Mouse (Mus musculus) kidney, postnatal 14 days (tissue): ENCODE measurements around the gene Ntng2.

Source experiments
- DNase-seq: peaks from one replicate; pipeline ENCODE4 v3.0.0; 2022; ENCODE audit warnings: mixed read lengths

Ntng2 gene

GRCm38 (mm10) chr2:29186209-29186608, 66.6 kb downstream of the Ntng2 start:
- no peak for DNase-seq

GRCm38 (mm10) chr2:29183266-29183924, 69.4 kb downstream of the Ntng2 start:
- DNase-seq, result no peak

GRCm38 (mm10) chr2:29181111-29181510, 71.7 kb downstream of the Ntng2 start:
- DNase-seq, result no peak

- DNase-seq, result no peak
Observed at GRCm38 (mm10) chr2:29179810-29180209, 73.0 kb downstream of the Ntng2 start.

GRCm38 (mm10) chr2:29174887-29175286, 77.9 kb downstream of the Ntng2 start:
- DNase-seq, result no peak

- no peak for DNase-seq
Observed at GRCm38 (mm10) chr2:29168067-29168466, 84.7 kb downstream of the Ntng2 start.

- no peak for DNase-seq
Observed at GRCm38 (mm10) chr2:29151941-29152340, 100.9 kb downstream of the Ntng2 start.
